Mouse (Mus musculus) ES-Bruce4 (cell line): ENCODE results near the gene Tspyl2. TPM values are rescaled to one million over a fixed set of nuclear protein-coding genes. Genes with fewer than 3 reads are reported as not detected.

Experiments
- H3K27ac ChIP-seq: 2 replicates; pipeline ENCODE4 v1.5.1; 2012; ENCODE audit warnings: low read length, inconsistent platforms; ENCODE audit not compliant: insufficient read depth
- H3K27me3 ChIP-seq: 2 replicates; pipeline ENCODE4 v1.6.1; 2012; ENCODE audit warnings: mild to moderate bottlenecking, low read length, inconsistent platforms; ENCODE audit not compliant: control insufficient read depth, poor library complexity, insufficient read depth, severe bottlenecking
- H3K36me3 ChIP-seq: 2 replicates; pipeline ENCODE4 v1.6.1; 2012; ENCODE audit warnings: inconsistent platforms, mild to moderate bottlenecking, low read length, moderate library complexity; ENCODE audit not compliant: control insufficient read depth, poor library complexity, insufficient read depth, severe bottlenecking
- H3K4me1 ChIP-seq: one replicate; pipeline ENCODE4 v1.8.1; 2011; ENCODE audit warnings: low read length; ENCODE audit not compliant: control insufficient read depth, insufficient read depth
- H3K4me3 ChIP-seq: 2 replicates; pipeline ENCODE4 v1.5.1; 2011; ENCODE audit warnings: low read depth, mild to moderate bottlenecking, low read length
- H3K9ac ChIP-seq: 2 replicates; pipeline ENCODE4 v1.6.1; 2012; ENCODE audit warnings: low read depth, mild to moderate bottlenecking, inconsistent platforms; ENCODE audit not compliant: poor library complexity, severe bottlenecking
- H3K9me3 ChIP-seq: replicated peaks from 2 replicates; pipeline ENCODE4 v1.6.1; 2012; ENCODE audit warnings: mild to moderate bottlenecking, low read length, inconsistent platforms; ENCODE audit not compliant: control insufficient read depth, poor library complexity, insufficient read depth, severe bottlenecking
- CTCF ChIP-seq: IDR thresholded peaks from one replicate; pipeline ENCODE4 v1.8.1; 2011; ENCODE audit warnings: low read depth, low read length
- EP300 ChIP-seq: IDR thresholded peaks from 2 replicates; pipeline ENCODE4 v1.6.1; 2011; ENCODE audit warnings: low read depth, low read length; ENCODE audit not compliant: insufficient read depth
- POLR2A ChIP-seq: IDR thresholded peaks from one replicate; pipeline ENCODE4 v1.8.1; 2011; ENCODE audit warnings: low read length; ENCODE audit not compliant: insufficient read depth
- polyA plus RNA-seq: library from polyadenylated mRNA; stranded (reverse); fragments of >200 nt; gene quantifications from 2 replicates; pipeline ENCODE4 v1.2.4, GENCODE M21; 2011; ENCODE audit warnings: low read depth; ENCODE audit not compliant: missing spikeins, insufficient read depth, insufficient read length

Tspyl2 gene
- polyA plus RNA-seq, result 16.1 and 19.5 TPM in 2 replicates

GRCm38 (mm10) chrX:152342358-152342901 is at the start of gene Tspyl2:
TSS of gene Tspyl2 (minus strand) at chrX:152342425.
- Histone ChIP-seq H3K27me3 (no peaks in the 10 kb centered on the region), H3K36me3 (peaks cover 10% of the 10 kb centered on the region), H3K4me3 (peak within 1 kb of the TSS; percentile 78), H3K4me1 (no peaks in the 10 kb centered on the region), H3K9ac (peak within 1 kb of the TSS; percentile 78), H3K9me3 (no peaks in the 10 kb centered on the region), H3K27ac (no peak within 1 kb of the TSS)
- TF ChIP-seq EP300 (no peak), POLR2A (peak; percentile 52)

- no peaks in the 10 kb centered on the region for H3K27me3 ChIP-seq
- no peaks in the 10 kb centered on the region for H3K36me3 ChIP-seq
- no peaks in the 10 kb centered on the region for H3K9me3 ChIP-seq
- peak within 1 kb of the TSS; percentile 95 for H3K4me3 ChIP-seq
- H3K27ac ChIP-seq, result no peak within 1 kb of the TSS; the same call in 1 of the 2 replicates
- peaks cover 2% of the 10 kb centered on the region for H3K4me1 ChIP-seq
- TF ChIP-seq EP300 (no peak), POLR2A (no peak), CTCF (no peak)
- H3K9ac ChIP-seq, result peak within 1 kb of the TSS; percentile 64
Observed at GRCm38 (mm10) chrX:152368397-152369273, 26.4 kb upstream of the Tspyl2 start, which contains the start of gene Gpr173. TSS of gene Gpr173 (minus strand) at chrX:152368704.

GRCm38 (mm10) chrX:152368054-152368396 is 25.8 kb upstream of the Tspyl2 start:
- H3K9me3 ChIP-seq, result no peaks in the 10 kb centered on the region
- no peak overlapping the region for H3K27ac ChIP-seq
- H3K9ac ChIP-seq, result peak overlapping the region; percentile 64
- TF ChIP-seq EP300, result no peak
- TF ChIP-seq CTCF, result no peak
- TF ChIP-seq POLR2A, result no peak
- no peaks in the 10 kb centered on the region for H3K36me3 ChIP-seq
- H3K4me3 ChIP-seq, result peak overlapping the region; percentile 95
- peaks cover 2% of the 10 kb centered on the region for H3K4me1 ChIP-seq
- H3K27me3 ChIP-seq, result no peaks in the 10 kb centered on the region

- Histone ChIP-seq H3K4me1 (peaks cover 2% of the 10 kb centered on the region), H3K36me3 (no peaks in the 10 kb centered on the region), H3K4me3 (no peak overlapping the region), H3K9ac (no peak overlapping the region), H3K27ac (no peak overlapping the region), H3K27me3 (no peaks in the 10 kb centered on the region), H3K9me3 (no peaks in the 10 kb centered on the region)
- TF ChIP-seq EP300, result no peak
- no peak for TF ChIP-seq CTCF
- no peak for TF ChIP-seq POLR2A
Observed at GRCm38 (mm10) chrX:152366418-152366817, 24.2 kb upstream of the Tspyl2 start.

GRCm38 (mm10) chrX:152352553-152353153 is 10.4 kb upstream of the Tspyl2 start:
- H3K27me3 ChIP-seq, result no peaks in the 10 kb centered on the region
- no peaks in the 10 kb centered on the region for H3K4me1 ChIP-seq
- H3K4me3 ChIP-seq, result no peak overlapping the region
- no peak overlapping the region for H3K9ac ChIP-seq
- TF ChIP-seq POLR2A (no peak), CTCF (no peak), EP300 (no peak)
- no peaks in the 10 kb centered on the region for H3K36me3 ChIP-seq
- no peaks in the 10 kb centered on the region for H3K9me3 ChIP-seq
- no peak overlapping the region for H3K27ac ChIP-seq

GRCm38 (mm10) chrX:152347041-152347440 is 4.8 kb upstream of the Tspyl2 start:
- Histone ChIP-seq H3K27me3 (no peaks in the 10 kb centered on the region), H3K27ac (no peak overlapping the region), H3K9me3 (no peaks in the 10 kb centered on the region), H3K4me3 (no peak overlapping the region), H3K4me1 (no peaks in the 10 kb centered on the region), H3K36me3 (no peaks in the 10 kb centered on the region), H3K9ac (no peak overlapping the region)
- TF ChIP-seq CTCF, result no peak
